Mouse (Mus musculus) intestine, postnatal 0 days (tissue): ENCODE data around the gene Pabpn1. TPM values are rescaled to one million over a fixed set of nuclear protein-coding genes. Genes with fewer than 3 reads are reported as not detected.
"Not testable (repeated sequence)": the region's sequence is repeated elsewhere in the genome, so short reads cannot be mapped to it uniquely, and the experiment has no call there.

Experiments
- ATAC-seq: fragments of 200-750 bp; cut with Nextera tagmentation; 2 replicates; pipeline ENCODE4 v1.8.0; 2017; ENCODE audit warnings: mild to moderate bottlenecking, moderate TSS enrichment, moderate library complexity
- H3K27ac ChIP-seq: fragments of 300-500 bp; sonication (generic); 2 replicates; pipeline ENCODE4 v1.5.1; 2014; ENCODE audit warnings: mild to moderate bottlenecking, low read depth, low read length, moderate library complexity
- H3K27me3 ChIP-seq: fragments of 300-500 bp; sonication (generic); replicated peaks from 2 replicates; pipeline ENCODE4 v1.6.1; 2014; ENCODE audit warnings: low read length, mixed read lengths; ENCODE audit not compliant: control insufficient read depth, insufficient read depth
- H3K36me3 ChIP-seq: fragments of 300-500 bp; sonication (generic); 2 replicates; pipeline ENCODE4 v1.6.1; 2014; ENCODE audit warnings: mild to moderate bottlenecking, moderate library complexity; ENCODE audit not compliant: control insufficient read depth, insufficient read depth
- H3K4me1 ChIP-seq: fragments of 300-500 bp; sonication (generic); replicated peaks from 2 replicates; pipeline ENCODE4 v1.6.1; 2014; ENCODE audit warnings: antibody characterized with exemption, low read length, mixed read lengths; ENCODE audit not compliant: control insufficient read depth, insufficient read depth
- H3K4me2 ChIP-seq: fragments of 300-500 bp; sonication (generic); replicated peaks from 2 replicates; pipeline ENCODE4 v1.6.1; 2014; ENCODE audit warnings: low read depth, mild to moderate bottlenecking, moderate library complexity
- H3K4me3 ChIP-seq: fragments of 300-500 bp; sonication (generic); 2 replicates; pipeline ENCODE4 v1.5.1; 2014; ENCODE audit warnings: low read depth, low read length
- H3K9ac ChIP-seq: fragments of 300-500 bp; sonication (generic); 2 replicates; pipeline ENCODE4 v1.6.1; 2014; ENCODE audit warnings: mild to moderate bottlenecking, low read depth, low read length
- H3K9me3 ChIP-seq: fragments of 300-500 bp; sonication (generic); 2 replicates; pipeline ENCODE4 v1.6.1; 2016; ENCODE audit warnings: mixed run types; ENCODE audit not compliant: control insufficient read depth
- CTCF ChIP-seq: sonication (generic); IDR thresholded peaks from 2 replicates; pipeline ENCODE4 v1.5.1; 2016; ENCODE audit warnings: low read depth, mild to moderate bottlenecking, control low read depth, antibody characterized with exemption, moderate library complexity
- WGBS: fragments of 180-500 bp; shearing (Covaris S2); extraction: QIAGEN DNeasy Blood & Tissue Kit; methylation state at CpG from one replicate; pipeline ENCODE4 v1.1.7; 2014; 5-methylcytosine and 5-hydroxymethylcytosine counted together
- polyA plus RNA-seq: library from polyadenylated mRNA; unstranded; fragments of >200 nt; fragmentation: Nextera tagmentation; extraction: Ambion mirVana; gene quantifications from 2 replicates; pipeline ENCODE4 v1.2.1, GENCODE M21; 2015

The Pabpn1 gene
- polyA plus RNA-seq, 1 experiment from 2014 or later: 60.9 TPM

DNA sequence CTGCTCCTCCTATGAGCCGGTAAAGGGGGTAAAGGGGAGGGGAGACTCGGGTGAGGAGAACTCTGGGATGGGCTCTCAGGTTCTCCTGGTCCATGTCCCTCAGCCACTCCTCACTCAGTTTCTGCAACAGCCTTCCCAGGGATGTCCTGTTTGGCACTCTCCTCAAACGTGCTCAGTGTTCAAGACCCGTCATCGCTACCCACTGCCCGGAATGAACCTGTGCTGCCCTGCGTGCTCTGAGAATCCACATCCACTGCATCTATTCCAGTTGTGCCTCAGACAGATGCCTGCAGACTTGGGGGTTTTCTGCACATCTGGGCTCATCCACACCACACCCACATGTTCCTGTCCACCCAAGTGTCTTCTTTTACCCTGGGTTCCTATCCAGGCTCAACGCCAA, 50.2 kb downstream of the Pabpn1 start:
- no peaks in the 10 kb centered on the region for H3K4me1 ChIP-seq
- no peak overlapping the region for H3K27ac ChIP-seq
- no peaks in the 10 kb centered on the region for H3K9me3 ChIP-seq
- WGBS: 87% methylated on average over 8 of the region's 8 CpGs
- H3K27me3 ChIP-seq: no peaks in the 10 kb centered on the region
- no peak for ATAC-seq
- H3K36me3 ChIP-seq: no peaks in the 10 kb centered on the region
- H3K4me3 ChIP-seq: no peak overlapping the region
- no peak overlapping the region for H3K4me2 ChIP-seq
- H3K9ac ChIP-seq: no peak overlapping the region
- TF ChIP-seq CTCF: no peak

DNA sequence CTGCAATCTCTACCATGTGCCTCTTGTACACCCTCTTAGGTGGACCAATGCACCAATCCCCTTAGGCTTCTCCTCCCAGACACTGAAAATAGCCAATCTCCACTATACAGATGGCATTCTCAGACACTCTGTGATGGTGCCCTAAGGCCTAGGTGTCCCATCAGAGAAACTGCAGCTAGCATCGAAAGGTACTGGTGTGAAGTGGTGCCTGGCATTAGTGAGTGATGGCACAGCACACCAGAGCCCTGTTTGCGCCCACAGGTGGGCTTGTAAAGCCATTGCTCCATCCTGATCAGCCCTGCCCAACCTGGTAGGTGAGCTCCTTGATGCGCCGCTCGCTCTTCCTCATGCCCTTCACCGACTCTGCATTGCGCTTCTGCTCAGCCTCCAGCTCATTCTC, 51.7 kb downstream of the Pabpn1 start:
- ATAC-seq: no peak
- no peaks in the 10 kb centered on the region for H3K27me3 ChIP-seq
- H3K9ac ChIP-seq: no peak overlapping the region
- H3K4me3 ChIP-seq: no peak overlapping the region
- H3K4me2 ChIP-seq: no peak overlapping the region
- TF ChIP-seq CTCF: no peak
- 87% methylated on average over 7 of the region's 7 CpGs for whole genome bisulfite sequencing
- H3K9me3 ChIP-seq: no peaks in the 10 kb centered on the region
- no peak overlapping the region for H3K27ac ChIP-seq
- H3K36me3 ChIP-seq: no peaks in the 10 kb centered on the region
- no peaks in the 10 kb centered on the region for H3K4me1 ChIP-seq

DNA sequence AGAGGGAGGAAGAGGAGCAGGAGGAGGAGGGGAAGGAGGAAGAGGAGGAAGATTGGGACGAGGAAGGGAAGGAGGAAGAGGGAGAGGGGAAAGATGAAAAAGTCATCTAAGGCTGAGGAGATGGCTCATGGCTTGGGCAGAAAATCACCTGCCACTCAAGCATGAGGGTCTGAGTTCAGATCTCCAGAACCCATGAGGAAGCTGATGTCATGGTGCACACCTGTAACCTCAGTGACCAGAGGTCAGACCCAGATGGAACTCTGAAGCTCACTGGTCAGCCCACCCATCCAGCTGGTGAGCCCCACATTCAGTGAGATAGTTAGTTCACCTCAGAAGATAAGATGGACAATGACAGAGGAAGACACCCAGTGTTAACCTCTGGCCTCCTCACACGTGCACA, 52.6 kb downstream of the Pabpn1 start:
- Histone ChIP-seq H3K9ac (no peak overlapping the region), H3K9me3 (no peaks in the 10 kb centered on the region), H3K36me3 (no peaks in the 10 kb centered on the region), H3K27me3 (no peaks in the 10 kb centered on the region), H3K4me1 (no peaks in the 10 kb centered on the region), H3K4me3 (no peak overlapping the region), H3K27ac (no peak overlapping the region), H3K4me2 (no peak overlapping the region)
- ATAC-seq: no peak
- no peak for TF ChIP-seq CTCF
- WGBS: 69% methylated on average over 2 of the region's 2 CpGs

DNA sequence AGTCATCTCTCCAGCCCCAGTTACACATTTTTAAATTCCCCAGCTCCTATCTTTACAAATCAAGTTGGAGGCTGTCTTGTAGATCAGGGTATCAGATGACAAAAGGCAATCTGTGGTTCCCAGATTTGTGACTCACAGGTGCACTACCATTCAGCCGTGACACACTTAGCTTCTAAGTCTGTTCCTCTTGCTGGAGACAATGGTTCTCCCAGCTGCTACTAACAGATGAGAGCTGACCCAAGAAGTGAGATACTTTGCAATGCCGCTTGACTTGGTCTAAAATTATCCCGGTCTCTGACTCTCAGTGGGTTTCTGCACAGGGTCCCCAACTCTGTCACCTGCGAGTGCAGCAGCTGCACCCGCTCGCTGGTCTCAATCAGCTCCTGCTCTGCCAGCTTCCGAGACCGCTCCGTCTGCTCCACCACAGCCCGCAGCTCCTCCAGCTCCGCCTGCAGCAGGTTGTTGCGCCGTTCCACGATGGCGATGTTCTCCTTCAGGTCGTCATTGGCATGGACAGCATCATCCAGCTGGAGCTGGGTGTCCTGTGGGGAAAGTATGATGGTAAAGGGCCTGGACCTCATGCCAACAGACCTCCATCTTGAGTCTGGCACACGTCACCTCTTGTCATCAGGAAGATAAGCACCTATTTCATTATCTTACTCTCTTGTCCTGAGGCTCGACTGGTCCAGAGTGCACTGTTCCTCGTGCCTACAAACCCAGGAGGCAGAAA, 53.8 kb downstream of the Pabpn1 start:
- TF ChIP-seq CTCF: no peak
- Histone ChIP-seq H3K4me2 (no peak overlapping the region), H3K36me3 (no peaks in the 10 kb centered on the region), H3K9ac (no peak overlapping the region), H3K4me1 (no peaks in the 10 kb centered on the region), H3K27ac (no peak overlapping the region), H3K4me3 (no peak overlapping the region), H3K27me3 (no peaks in the 10 kb centered on the region), H3K9me3 (no peaks in the 10 kb centered on the region)
- 72% methylated on average over 19 of the region's 19 CpGs for WGBS
- ATAC-seq: no peak

DNA sequence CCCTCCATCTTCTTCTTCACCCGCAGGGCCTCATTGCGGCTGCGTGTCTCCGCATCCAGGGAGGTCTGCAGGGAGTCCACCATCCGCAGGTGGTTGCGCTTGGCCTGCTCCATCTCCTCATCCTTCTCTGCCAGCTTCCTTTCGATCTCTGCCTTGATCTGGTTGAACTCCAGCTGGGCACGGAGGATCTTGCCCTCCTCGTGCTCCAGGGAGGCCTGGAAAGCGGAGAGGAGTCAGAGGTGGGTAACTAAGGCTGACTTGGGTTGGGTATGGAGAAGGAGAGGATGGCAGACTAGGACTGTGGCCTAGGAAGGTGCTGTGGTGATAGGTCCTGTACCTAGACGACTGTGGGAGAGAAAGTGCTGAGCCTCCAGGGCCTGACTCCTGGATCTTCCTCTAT, 54.7 kb downstream of the Pabpn1 start:
- not testable (repeated sequence) for H3K4me3 ChIP-seq, ATAC-seq, H3K9ac ChIP-seq, H3K4me1 ChIP-seq, H3K27ac ChIP-seq, H3K9me3 ChIP-seq, H3K4me2 ChIP-seq, H3K36me3 ChIP-seq, H3K27me3 ChIP-seq
- WGBS: 91% methylated on average over 9 of the region's 11 CpGs

Other genes with a start within 250 kb of the Pabpn1 start
- 75.5 and 76.8 TPM in 2 replicates for gene 1700123O20Rik, start 206.3 kb upstream of the Pabpn1 start, polyA plus RNA-seq
- gene Acin1, start 205.6 kb upstream of the Pabpn1 start, polyA plus RNA-seq: 49.9 and 57.4 TPM in 2 replicates
- gene Gm29776, start 193.7 kb upstream of the Pabpn1 start, polyA plus RNA-seq: 0.09 TPM in 1 of 2 replicates, not detected in the other
- gene Cebpe, start 180.3 kb upstream of the Pabpn1 start, polyA plus RNA-seq: not detected in 2 replicates
- 34.2 and 36.9 TPM in 2 replicates for gene Slc7a8, start 110.6 kb upstream of the Pabpn1 start, polyA plus RNA-seq
- gene Rnf212b, start 78.4 kb upstream of the Pabpn1 start, polyA plus RNA-seq: not detected in 2 replicates
- 6.0 and 7.3 TPM in 2 replicates for gene Homez, start 21.5 kb upstream of the Pabpn1 start, polyA plus RNA-seq
- gene Ppp1r3e, start 14.9 kb upstream of the Pabpn1 start, polyA plus RNA-seq: 3.8 and 4.1 TPM in 2 replicates
- gene Bcl2l2, start 9.1 kb upstream of the Pabpn1 start, polyA plus RNA-seq: 8.0 and 9.3 TPM in 2 replicates
- gene Gm20521, start 9.1 kb upstream of the Pabpn1 start, polyA plus RNA-seq: 1.8 and 1.9 TPM in 2 replicates
- gene Slc22a17, start 20.6 kb downstream of the Pabpn1 start, polyA plus RNA-seq: 12.5 and 12.9 TPM in 2 replicates
- gene Efs, start 33.6 kb downstream of the Pabpn1 start, polyA plus RNA-seq: 6.5 and 7.1 TPM in 2 replicates
- gene Il25, start 40.2 kb downstream of the Pabpn1 start, polyA plus RNA-seq: not detected in 2 replicates
- 1.1 and 2.1 TPM in 2 replicates for gene Cmtm5, start 43.8 kb downstream of the Pabpn1 start, polyA plus RNA-seq
- 0.53 TPM in 1 of 2 replicates, not detected in the other for gene Myh6, start 74.4 kb downstream of the Pabpn1 start, polyA plus RNA-seq
- not detected in 2 replicates for gene Gm17428, start 84.4 kb downstream of the Pabpn1 start, polyA plus RNA-seq
- 3.9 and 5.6 TPM in 2 replicates for gene Myh7, start 102.1 kb downstream of the Pabpn1 start, polyA plus RNA-seq
- gene Ngdn, start 123.0 kb downstream of the Pabpn1 start, polyA plus RNA-seq: 69.4 and 77.9 TPM in 2 replicates
- 0.87 and 1.1 TPM in 2 replicates for gene Zfhx2, start 199.8 kb downstream of the Pabpn1 start, polyA plus RNA-seq
- 7.5 and 8.8 TPM in 2 replicates for gene Thtpa, start 202.3 kb downstream of the Pabpn1 start, polyA plus RNA-seq
- gene Ap1g2, start 214.1 kb downstream of the Pabpn1 start, polyA plus RNA-seq: 75.3 and 81.5 TPM in 2 replicates
- 0.90 and 0.93 TPM in 2 replicates for gene Jph4, start 224.4 kb downstream of the Pabpn1 start, polyA plus RNA-seq